Mouse (Mus musculus) CH12.LX (cell line): ENCODE results near the gene Abcb10. TPM values are rescaled to one million over a fixed set of nuclear protein-coding genes. Genes with fewer than 3 reads are reported as not detected.

ENCODE experiments used
- DNase-seq: peaks from one replicate; pipeline ENCODE4 v3.0.0-alpha.2; 2013; ENCODE audit errors: extremely low read depth
- H3K27ac ChIP-seq: 2 replicates; pipeline ENCODE4 v1.5.1; 2012; ENCODE audit warnings: low read depth, mild to moderate bottlenecking, control low read depth, moderate library complexity; ENCODE audit not compliant: insufficient read depth
- H3K27me3 ChIP-seq: replicated peaks from 2 replicates; pipeline ENCODE3; 2012; ENCODE audit warnings: inconsistent platforms
- H3K36me3 ChIP-seq, 2 experiments: replicated peaks in 1 of 2; 2 replicates each; pipeline versions ENCODE3 to v1.6.1; 2012; ENCODE audit warnings: inconsistent platforms in 1 of 2, low read length in 1 of 2, mild to moderate bottlenecking in 1 of 2, mixed read lengths in 1 of 2, moderate library complexity in 1 of 2; ENCODE audit not compliant: control insufficient read depth in 1 of 2, insufficient read depth in 1 of 2
- H3K4me1 ChIP-seq, 2 experiments: 2 replicates each; pipeline ENCODE4 v1.6.1; 2012; ENCODE audit warnings: inconsistent platforms in 1 of 2, moderate library complexity in 1 of 2; ENCODE audit not compliant: insufficient read depth in 2 of 2, control insufficient read depth in 1 of 2
- H3K4me2 ChIP-seq: 2 replicates; pipeline ENCODE4 v1.6.1; 2012; ENCODE audit warnings: low read depth, mild to moderate bottlenecking, control low read depth; ENCODE audit not compliant: poor library complexity, insufficient read depth, severe bottlenecking
- H3K4me3 ChIP-seq, 3 experiments: fragments of 150-350 bp in 1 of 3; sonication (generic) in 1 of 3; replicated peaks in 1 of 3; 2 replicates each; pipeline versions ENCODE3 to v1.5.1; 2011 to 2012; ENCODE audit warnings: low read depth in 2 of 3, low read length in 2 of 3, mild to moderate bottlenecking in 2 of 3, moderate library complexity in 2 of 3, control low read depth in 1 of 3, improper control_type of control experiment in 1 of 3, inconsistent platforms in 1 of 3, mixed read lengths in 1 of 3; ENCODE audit not compliant: poor library complexity in 1 of 3
- H3K79me2 ChIP-seq: replicated peaks from 2 replicates; pipeline ENCODE4 v1.6.1; 2012; ENCODE audit warnings: mild to moderate bottlenecking, moderate library complexity; ENCODE audit not compliant: control insufficient read depth, poor library complexity, insufficient read depth, severe bottlenecking; ENCODE audit errors: extremely low read depth
- H3K9ac ChIP-seq: 2 replicates; pipeline ENCODE4 v1.6.1; 2012; ENCODE audit warnings: low read depth, mild to moderate bottlenecking, control low read depth, moderate library complexity; ENCODE audit not compliant: insufficient read depth
- H3K9me3 ChIP-seq: replicated peaks from 2 replicates; pipeline ENCODE3; 2012; ENCODE audit warnings: low read length, inconsistent platforms, mixed read lengths
- CHD1 ChIP-seq: IDR thresholded peaks from 2 replicates; pipeline ENCODE4 v1.6.1; 2012; ENCODE audit warnings: low read depth, low read length, improper control_type of control experiment, inconsistent platforms
- CHD2 ChIP-seq: IDR thresholded peaks from 2 replicates; pipeline ENCODE4 v1.6.1; 2011; ENCODE audit warnings: low read length, improper control_type of control experiment
- CTCF ChIP-seq, 2 experiments: IDR thresholded peaks in 1 of 2; conservative IDR thresholded peaks in 1 of 2; 2 replicates each; pipeline ENCODE4 v1.5.1; 2011 to 2012; ENCODE audit warnings: low read depth in 2 of 2, low read length in 2 of 2, improper control_type of control experiment in 1 of 2, inconsistent platforms in 1 of 2, mild to moderate bottlenecking in 1 of 2, moderate library complexity in 1 of 2
- E2F4 ChIP-seq: IDR thresholded peaks from 2 replicates; pipeline ENCODE4 v1.6.1; 2011; ENCODE audit warnings: low read depth, low read length, improper control_type of control experiment; ENCODE audit not compliant: insufficient replicate concordance
- EP300 ChIP-seq: IDR thresholded peaks from 2 replicates; pipeline ENCODE4 v1.6.1; 2011; ENCODE audit warnings: low read length, improper control_type of control experiment
- HCFC1 ChIP-seq: IDR thresholded peaks from 2 replicates; pipeline ENCODE4 v1.6.1; 2012; ENCODE audit warnings: low read depth, mild to moderate bottlenecking, inconsistent platforms, low read length, improper control_type of control experiment
- JUN ChIP-seq: IDR thresholded peaks from 2 replicates; pipeline ENCODE4 v1.6.1; 2011; ENCODE audit warnings: low read depth, mild to moderate bottlenecking, low read length, improper control_type of control experiment, moderate library complexity; ENCODE audit not compliant: insufficient read depth
- JUND ChIP-seq: conservative IDR thresholded peaks from 2 replicates; pipeline ENCODE4 v1.6.1; 2011; ENCODE audit warnings: low read depth, low read length, improper control_type of control experiment
- KAT2A ChIP-seq: IDR thresholded peaks from 2 replicates; pipeline ENCODE4 v1.6.1; 2012; ENCODE audit warnings: low read length, improper control_type of control experiment, inconsistent platforms; ENCODE audit not compliant: insufficient replicate concordance
- MAFK ChIP-seq: IDR thresholded peaks from 2 replicates; pipeline ENCODE4 v1.6.1; 2011; ENCODE audit warnings: low read length, improper control_type of control experiment; ENCODE audit not compliant: insufficient replicate concordance
- MAX ChIP-seq: IDR thresholded peaks from 2 replicates; pipeline ENCODE4 v1.6.1; 2011; ENCODE audit warnings: low read length, improper control_type of control experiment
- MAZ ChIP-seq: IDR thresholded peaks from 2 replicates; pipeline ENCODE4 v1.6.1; 2012; ENCODE audit warnings: low read depth, mild to moderate bottlenecking, inconsistent platforms, low read length, improper control_type of control experiment, moderate library complexity
- MEF2A ChIP-seq: IDR thresholded peaks from 2 replicates; pipeline ENCODE4 v1.6.1; 2014; ENCODE audit warnings: low read depth, mild to moderate bottlenecking, inconsistent platforms, low read length, improper control_type of control experiment, borderline replicate concordance
- MYC ChIP-seq: IDR thresholded peaks from 2 replicates; pipeline ENCODE4 v1.6.1; 2011; ENCODE audit warnings: low read depth, mild to moderate bottlenecking, improper control_type of control experiment, low read length
- NELFE ChIP-seq: IDR thresholded peaks from 2 replicates; pipeline ENCODE4 v1.6.1; 2011; ENCODE audit warnings: low read depth, low read length, improper control_type of control experiment
- NRF1 ChIP-seq: IDR thresholded peaks from 2 replicates; pipeline ENCODE4 v1.6.1; 2014; ENCODE audit warnings: low read depth, mild to moderate bottlenecking, inconsistent platforms, low read length, improper control_type of control experiment, moderate library complexity
- POLR2AphosphoS2 ChIP-seq: IDR thresholded peaks from 2 replicates; pipeline ENCODE4 v1.6.1; 2011; ENCODE audit warnings: low read depth, low read length, improper control_type of control experiment
- RAD21 ChIP-seq: IDR thresholded peaks from 2 replicates; pipeline ENCODE4 v1.6.1; 2011; ENCODE audit warnings: low read depth, mild to moderate bottlenecking, low read length, improper control_type of control experiment, moderate library complexity
- RCOR1 ChIP-seq: conservative IDR thresholded peaks from 2 replicates; pipeline ENCODE4 v1.6.1; 2012; ENCODE audit warnings: low read depth, mild to moderate bottlenecking, inconsistent platforms, low read length, improper control_type of control experiment
- SMC3 ChIP-seq: IDR thresholded peaks from 2 replicates; pipeline ENCODE4 v1.6.1; 2011; ENCODE audit warnings: low read depth, low read length, improper control_type of control experiment
- TBP ChIP-seq: conservative IDR thresholded peaks from 2 replicates; pipeline ENCODE4 v1.6.1; 2011; ENCODE audit warnings: low read depth, low read length, improper control_type of control experiment
- TCF12 ChIP-seq: IDR thresholded peaks from 2 replicates; pipeline ENCODE4 v1.6.1; 2014; ENCODE audit warnings: low read depth, mild to moderate bottlenecking, inconsistent platforms, low read length, improper control_type of control experiment
- USF1 ChIP-seq: IDR thresholded peaks from 2 replicates; pipeline ENCODE4 v1.6.1; 2014; ENCODE audit warnings: low read depth, mild to moderate bottlenecking, inconsistent platforms, low read length, improper control_type of control experiment
- USF2 ChIP-seq: conservative IDR thresholded peaks from 2 replicates; pipeline ENCODE4 v1.6.1; 2011; ENCODE audit warnings: low read depth, low read length, improper control_type of control experiment
- ZKSCAN1 ChIP-seq: IDR thresholded peaks from 2 replicates; pipeline ENCODE4 v1.6.1; 2012; ENCODE audit warnings: low read depth, inconsistent platforms, low read length, improper control_type of control experiment, borderline replicate concordance
- dilution Hi-C: fragments of 300-500 bp; cut with MboI; formaldehyde crosslinking; loops from 2 replicates; pipeline ENCODE4 v1.14.3; 2020; ENCODE audit warnings: low sequenced_read_pairs; ENCODE audit not compliant: extremely low pct_unique_long_range_greater_than_20kb, extremely low pct_ligation_motif_present
- in situ Hi-C: fragments of 300-500 bp; cut with MboI; formaldehyde crosslinking; loops from 3 replicates; pipeline ENCODE4 v1.14.3; 2019; ENCODE audit warnings: low sequenced_read_pairs, low pct_ligation_motif_present, low pct_unique_long_range_greater_than_20kb, mixed read lengths
- polyA plus RNA-seq: library from polyadenylated mRNA; unstranded; fragments of >175 nt; gene quantifications from 2 replicates; pipeline ENCODE4 v1.2.1, GENCODE M21; 2012; ENCODE audit warnings: low read depth; ENCODE audit not compliant: insufficient read length
- total RNA-seq, 2 experiments: library from RNA; depleted of rRNA; stranded (reverse); fragments of 300-350 nt in 1 of 2; fragments of >200 nt in 1 of 2; gene quantifications; 2 replicates each; pipeline ENCODE4 v1.2.3; 2012 to 2014

Gene Abcb10
- total and polyA plus RNA-seq, 3 experiments = 8.0 to 8.5 (median 8.1) TPM

DNA sequence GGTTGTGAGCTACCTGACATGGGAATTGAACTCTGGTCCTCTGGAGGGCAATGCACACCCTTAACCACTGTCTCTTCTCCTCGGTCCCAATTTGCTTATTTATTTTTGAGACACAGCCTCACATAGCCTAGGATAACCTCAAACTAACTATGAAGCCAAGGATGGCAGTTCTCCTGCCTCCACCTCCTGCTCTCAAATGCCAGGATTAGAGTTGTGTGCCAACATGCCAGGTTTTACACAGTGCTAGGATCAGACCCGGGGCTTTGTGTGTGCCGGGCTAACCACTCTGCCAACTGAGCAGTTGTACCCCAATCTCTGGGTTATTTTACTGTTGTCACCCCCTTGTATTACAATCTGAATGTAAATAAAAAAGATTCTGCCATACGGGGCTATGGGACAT lies 5.4 kb downstream of the Abcb10 start:
- DNase-seq = no peak
- Histone ChIP-seq H3K9me3 (no peaks in the 10 kb centered on the region), H3K27ac (no peak overlapping the region), H3K79me2 (no peaks in the 10 kb centered on the region), H3K9ac (no peak overlapping the region), H3K36me3 (peaks cover 0 to 14% of the 10 kb centered on the region in 2 experiments), H3K4me1 (peaks cover 0 to 28% of the 10 kb centered on the region in 2 experiments; a peak in 3 of 4 replicates), H3K27me3 (no peaks in the 10 kb centered on the region), H3K4me3 (no peak overlapping the region), H3K4me2 (no peak overlapping the region)
- in situ Hi-C loops = no loop called here
- TF ChIP-seq MAX = no peak
- TF ChIP-seq CHD2 = no peak
- no peak for TF ChIP-seq MAFK
- no peak for TF ChIP-seq JUND
- no peak for TF ChIP-seq RCOR1
- TF ChIP-seq NRF1 = no peak
- TF ChIP-seq MYC = no peak
- TF ChIP-seq POLR2AphosphoS2 = no peak
- no peak for TF ChIP-seq KAT2A
- TF ChIP-seq TBP = no peak
- no peak for TF ChIP-seq RAD21
- no peak for TF ChIP-seq JUN
- no peak for TF ChIP-seq MEF2A
- TF ChIP-seq ZKSCAN1 = no peak
- TF ChIP-seq NELFE = no peak
- no peak for TF ChIP-seq USF2
- TF ChIP-seq HCFC1 = no peak
- dilution Hi-C loops = no loop called here

DNA sequence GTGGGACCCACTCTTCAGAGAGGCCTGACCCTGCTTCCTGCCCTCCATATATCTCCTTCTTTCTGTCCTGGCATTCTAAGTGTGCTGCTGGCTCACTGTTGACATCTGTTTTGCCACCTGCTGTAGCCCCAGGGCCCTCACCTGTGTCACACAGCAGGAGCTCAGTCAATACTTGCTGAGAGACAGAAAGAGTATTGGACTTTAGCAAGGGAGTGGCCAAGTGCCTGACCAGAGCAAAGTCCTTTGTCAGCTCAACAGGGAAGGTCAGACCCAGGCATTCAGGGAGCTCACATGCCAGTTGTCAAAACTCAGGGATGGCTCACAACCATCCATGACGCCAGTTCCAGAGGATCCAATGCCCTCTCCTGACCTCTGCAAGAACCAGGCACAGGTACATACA lies 9.4 kb downstream of the Abcb10 start:
- H3K36me3 ChIP-seq = peaks cover 0 to 35% of the 10 kb centered on the region in 2 experiments
- H3K4me1 ChIP-seq = peaks cover 0 to 5% of the 10 kb centered on the region in 2 experiments; a peak in 3 of 4 replicates
- H3K79me2 ChIP-seq = no peaks in the 10 kb centered on the region
- no peak for DNase-seq
- H3K27me3 ChIP-seq = no peaks in the 10 kb centered on the region
- H3K4me2 ChIP-seq = no peak overlapping the region
- no peak overlapping the region for H3K9ac ChIP-seq
- H3K9me3 ChIP-seq = no peaks in the 10 kb centered on the region
- dilution Hi-C loops = no loop called here
- in situ Hi-C loops = no loop called here
- TF ChIP-seq SMC3 = no peak
- no peak for TF ChIP-seq E2F4
- TF ChIP-seq CTCF (conservative IDR thresholded peaks at IDR 0.05 in 1 of 2, IDR thresholded peaks at IDR 0.05 in 1 of 2; ENCODE audit: low read depth in 2 of 2, low read length in 2 of 2) = no peak
- no peak for TF ChIP-seq KAT2A
- TF ChIP-seq USF2 = no peak
- no peak for TF ChIP-seq TCF12
- no peak for TF ChIP-seq MAZ
- TF ChIP-seq CHD2 = no peak
- TF ChIP-seq NELFE = no peak
- TF ChIP-seq CHD1 = no peak
- TF ChIP-seq MEF2A = no peak
- TF ChIP-seq JUN = no peak
- TF ChIP-seq EP300 = no peak
- no peak for TF ChIP-seq USF1
- H3K4me3 ChIP-seq = no peak overlapping the region
- H3K27ac ChIP-seq = no peak overlapping the region
